Mouse (Mus musculus) embryonic fibroblast, embryonic 13.5 days (primary cell): ENCODE data around the gene a. TPM values are rescaled to one million over a fixed set of nuclear protein-coding genes. Genes with fewer than 3 reads are reported as not detected.

Experiments
- H3K27ac ChIP-seq: 2 replicates; pipeline ENCODE4 v1.5.1; 2012; ENCODE audit warnings: low read length, control low read depth, inconsistent platforms; ENCODE audit not compliant: insufficient read depth
- H3K4me1 ChIP-seq: 2 replicates; pipeline ENCODE4 v1.6.1; 2011; ENCODE audit warnings: low read length; ENCODE audit not compliant: control insufficient read depth, insufficient read depth
- H3K4me3 ChIP-seq: 2 replicates; pipeline ENCODE4 v1.5.1; 2011; ENCODE audit warnings: mild to moderate bottlenecking, control low read depth, low read length; ENCODE audit not compliant: insufficient read depth
- CTCF ChIP-seq: IDR thresholded peaks from 2 replicates; pipeline ENCODE4 v1.5.1; 2011; ENCODE audit warnings: mild to moderate bottlenecking, control low read depth, low read length, moderate library complexity, borderline replicate concordance; ENCODE audit not compliant: insufficient read depth
- POLR2A ChIP-seq: IDR thresholded peaks from 2 replicates; pipeline ENCODE4 v1.6.1; 2011; ENCODE audit warnings: low read depth, mild to moderate bottlenecking, control low read depth, low read length, moderate library complexity
- polyA plus RNA-seq: library from polyadenylated mRNA; stranded (reverse); fragments of >200 nt; gene quantifications from 2 replicates; pipeline ENCODE4 v1.2.4, GENCODE M21; 2011; ENCODE audit warnings: low read depth; ENCODE audit not compliant: missing spikeins, insufficient read length

Gene a
- polyA plus RNA-seq, 1 experiment = not detected

DNA sequence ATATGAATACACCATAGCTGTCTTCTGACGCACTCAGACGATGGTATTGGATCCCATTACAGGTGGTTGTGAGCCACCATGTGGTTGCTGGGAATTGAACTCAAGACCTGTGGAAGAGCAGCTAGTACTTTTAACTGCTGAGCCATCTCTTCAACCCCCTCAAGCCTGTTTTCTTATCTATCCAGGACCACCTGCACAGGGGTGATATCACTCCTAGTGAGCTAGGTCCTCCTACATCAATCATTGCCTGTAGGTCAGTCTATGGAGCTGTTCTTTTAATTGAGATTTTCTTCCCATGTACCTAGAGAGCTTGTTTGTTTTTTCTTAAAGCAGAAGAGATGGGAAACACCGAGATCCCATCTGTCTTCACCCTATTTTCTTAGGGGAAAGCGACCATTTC, 12.6 kb downstream of the a start:
- Histone ChIP-seq H3K27ac (peak overlapping the region; percentile 34; the same call in 1 of the 2 replicates), H3K4me1 (peaks cover 10% of the 10 kb centered on the region), H3K4me3 (no peak overlapping the region)
- no peak for TF ChIP-seq POLR2A
- TF ChIP-seq CTCF = no peak

DNA sequence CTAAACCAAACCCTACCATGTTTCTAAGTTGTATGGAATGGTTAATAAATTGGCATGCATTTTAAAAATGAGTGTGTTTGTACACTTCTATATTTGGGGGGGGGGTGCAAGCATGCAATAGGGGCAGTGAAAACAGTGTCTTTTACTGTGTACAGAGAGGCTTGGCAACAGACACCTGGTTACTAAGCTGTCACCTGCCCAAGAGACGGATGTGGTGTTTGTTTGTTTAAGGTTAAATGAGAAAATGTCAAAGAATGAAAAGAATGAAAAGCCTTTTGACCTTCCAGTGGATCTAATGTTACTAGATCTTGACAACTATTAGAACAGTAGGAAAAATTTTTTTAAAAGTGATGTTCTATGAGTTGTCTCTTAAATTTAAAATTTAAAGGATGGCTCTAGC, 16.5 kb downstream of the a start:
- Histone ChIP-seq H3K4me1 (peaks cover 23% of the 10 kb centered on the region), H3K27ac (no peak overlapping the region), H3K4me3 (no peak overlapping the region)
- TF ChIP-seq CTCF = no peak
- TF ChIP-seq POLR2A = no peak

DNA sequence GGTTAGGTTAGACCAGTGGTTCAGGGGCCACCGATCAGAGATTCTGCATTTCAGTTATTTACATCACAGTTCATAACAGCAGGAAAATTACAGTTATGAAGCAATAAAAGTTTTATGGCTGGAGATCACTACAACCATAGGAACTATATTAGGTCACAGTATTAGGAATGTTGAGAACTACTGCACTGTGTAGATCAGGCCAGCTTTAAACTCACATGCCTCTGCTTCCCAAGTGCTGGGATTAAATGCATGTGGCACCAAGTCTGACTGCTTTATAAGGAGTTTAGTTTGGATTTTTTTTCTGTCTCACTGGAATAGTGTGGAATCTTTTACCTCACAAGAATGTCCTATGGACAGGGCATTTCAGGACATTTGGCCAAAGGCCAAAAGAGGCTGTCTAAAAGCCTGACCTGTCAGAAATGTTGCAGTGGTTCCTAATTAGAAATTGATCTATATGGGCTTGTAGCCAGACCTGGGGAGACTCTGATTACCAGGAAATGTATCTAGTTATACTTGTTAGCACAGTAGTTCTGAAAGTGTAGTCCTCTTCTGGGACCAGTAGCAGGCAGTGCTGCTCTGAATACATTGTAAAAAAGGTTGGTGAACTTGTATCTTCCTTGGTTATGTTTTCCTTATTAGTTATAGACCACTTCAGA, 18.0 kb downstream of the a start:
- Histone ChIP-seq H3K4me1 (peaks cover 23% of the 10 kb centered on the region), H3K27ac (peak overlapping the region; percentile 92), H3K4me3 (no peak overlapping the region)
- TF ChIP-seq POLR2A = no peak
- no peak for TF ChIP-seq CTCF

DNA sequence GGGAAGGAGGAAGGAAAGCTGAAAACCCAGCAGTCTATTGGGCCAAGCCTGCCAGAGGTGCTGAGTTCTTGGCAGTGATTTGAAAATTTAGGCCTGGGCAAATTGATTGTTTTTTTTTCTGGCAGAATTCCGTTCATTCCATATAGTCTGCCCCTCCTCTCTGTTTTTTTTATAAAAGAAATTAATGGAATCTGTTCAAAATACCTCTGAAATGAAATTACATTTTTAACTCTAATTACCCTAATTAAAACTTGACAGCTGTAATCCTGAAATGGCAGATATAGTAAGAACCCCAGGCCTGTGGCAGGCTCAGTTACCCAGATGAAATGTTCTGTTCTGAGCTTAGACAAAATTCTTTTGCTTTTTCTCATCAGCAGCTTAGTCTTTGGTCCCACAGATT, 19.6 kb downstream of the a start:
- Histone ChIP-seq H3K4me3 (no peak overlapping the region), H3K27ac (peak overlapping the region; percentile 92), H3K4me1 (peaks cover 21% of the 10 kb centered on the region)
- TF ChIP-seq CTCF (no peak), POLR2A (no peak)

DNA sequence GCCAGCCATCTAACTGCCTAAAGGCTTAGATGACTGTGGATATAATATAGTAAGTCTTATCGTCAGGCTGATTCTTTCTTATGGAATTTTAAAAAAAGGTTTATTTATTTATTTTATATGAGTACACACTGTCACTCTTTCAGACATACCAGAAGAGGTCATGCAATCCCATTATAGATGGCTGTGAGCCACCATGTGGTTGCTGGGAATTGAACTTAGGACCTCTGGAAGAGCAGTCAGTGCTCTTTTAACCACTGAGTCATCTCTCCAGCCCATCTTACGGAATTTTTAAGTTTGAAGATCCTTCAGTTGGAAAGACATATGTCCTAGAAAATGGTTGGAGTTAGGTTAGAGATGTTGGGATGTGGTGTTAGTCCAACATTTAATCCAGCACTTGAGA, 22.2 kb downstream of the a start:
- H3K4me3 ChIP-seq = no peak overlapping the region
- no peak for TF ChIP-seq POLR2A
- TF ChIP-seq CTCF = no peak
- no peak overlapping the region for H3K27ac ChIP-seq
- H3K4me1 ChIP-seq = peaks cover 22% of the 10 kb centered on the region

DNA sequence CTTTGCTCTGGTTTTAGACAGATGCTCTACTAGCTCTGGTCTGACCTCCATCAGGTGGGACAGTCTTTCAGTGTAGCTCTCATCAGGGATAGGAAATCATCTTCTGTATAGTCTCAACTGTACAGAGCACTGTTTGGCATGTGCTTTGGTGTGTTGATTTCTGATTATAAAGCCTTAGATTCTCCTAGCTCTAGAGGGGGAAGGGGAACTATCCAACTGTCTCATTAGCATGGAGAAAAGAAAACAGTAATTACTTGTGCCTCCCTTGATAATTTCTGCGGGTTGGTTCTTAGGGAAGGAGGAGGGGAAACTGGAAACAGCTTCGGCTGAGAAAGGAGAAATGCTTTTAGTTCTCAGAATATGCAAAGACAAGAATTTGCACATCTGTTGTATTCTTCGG, 25.9 kb downstream of the a start:
- H3K4me3 ChIP-seq = no peak overlapping the region
- TF ChIP-seq POLR2A (no peak), CTCF (no peak)
- no peak overlapping the region for H3K27ac ChIP-seq
- peaks cover 18% of the 10 kb centered on the region for H3K4me1 ChIP-seq

DNA sequence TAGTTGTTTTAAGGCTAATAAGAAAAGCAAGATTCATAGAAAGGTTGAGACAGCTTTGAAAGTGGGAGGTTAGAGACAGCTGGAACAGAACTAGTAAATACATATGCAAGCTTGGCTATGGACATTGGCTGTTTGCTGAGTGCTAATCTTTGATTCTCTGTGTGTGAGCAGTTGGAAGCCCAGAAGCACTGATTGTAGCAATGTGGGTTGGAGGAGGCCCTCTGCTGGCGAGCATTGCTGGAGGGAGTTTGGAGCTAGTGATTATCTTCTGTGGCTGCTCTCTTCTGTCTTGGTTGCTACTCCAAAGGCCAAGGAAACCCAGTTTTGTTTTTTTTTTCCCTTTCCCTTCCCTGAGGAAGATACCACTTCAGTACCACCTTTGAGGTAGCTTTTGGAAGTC, 26.6 kb downstream of the a start:
- Histone ChIP-seq H3K27ac (no peak overlapping the region), H3K4me1 (peaks cover 18% of the 10 kb centered on the region), H3K4me3 (no peak overlapping the region)
- TF ChIP-seq CTCF (peak; percentile 21; the same call in 1 of the 2 replicates), POLR2A (no peak)

DNA sequence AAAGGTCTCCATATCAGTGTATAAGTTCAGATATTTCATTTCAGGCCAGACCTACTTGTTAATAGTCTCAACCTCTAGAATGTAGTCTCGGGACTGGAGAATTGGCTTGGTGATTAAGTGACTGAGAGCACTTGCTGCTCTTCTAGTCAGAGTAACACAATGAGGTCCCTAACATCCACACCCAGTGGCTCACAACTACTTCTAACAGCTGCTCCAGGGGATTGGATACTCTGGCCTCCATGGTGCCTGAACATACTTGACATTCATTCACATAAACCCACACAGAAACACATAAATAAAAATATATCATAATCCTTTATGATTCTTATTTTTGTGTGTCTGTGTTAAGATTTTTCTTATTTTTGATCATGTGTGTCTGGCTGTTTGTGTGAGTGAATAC, 27.4 kb downstream of the a start:
- peaks cover 18% of the 10 kb centered on the region for H3K4me1 ChIP-seq
- TF ChIP-seq POLR2A = no peak
- no peak for TF ChIP-seq CTCF
- H3K27ac ChIP-seq = no peak overlapping the region
- no peak overlapping the region for H3K4me3 ChIP-seq

DNA sequence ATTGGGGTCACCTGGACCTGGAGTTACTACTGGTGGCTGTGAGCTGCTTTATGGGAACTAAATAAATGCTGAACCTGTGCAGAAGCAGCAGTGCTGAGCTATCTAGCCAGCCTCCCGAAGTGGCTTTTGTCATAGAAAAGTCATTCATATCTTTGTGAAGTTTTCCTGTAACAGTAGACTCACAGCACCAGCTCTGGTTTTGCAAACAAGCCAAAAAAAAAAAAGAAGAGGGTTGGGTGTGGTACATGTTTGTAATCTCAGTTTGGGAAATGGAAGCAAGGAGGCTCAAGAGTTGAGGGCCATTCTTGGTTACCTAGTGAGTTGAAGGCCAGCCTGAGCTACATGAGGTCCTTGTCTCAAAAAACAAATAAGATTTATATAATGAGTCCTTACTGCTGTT, 29.1 kb downstream of the a start:
- no peak overlapping the region for H3K4me3 ChIP-seq
- peaks cover 18% of the 10 kb centered on the region for H3K4me1 ChIP-seq
- H3K27ac ChIP-seq = no peak overlapping the region
- TF ChIP-seq POLR2A = no peak
- TF ChIP-seq CTCF = no peak

DNA sequence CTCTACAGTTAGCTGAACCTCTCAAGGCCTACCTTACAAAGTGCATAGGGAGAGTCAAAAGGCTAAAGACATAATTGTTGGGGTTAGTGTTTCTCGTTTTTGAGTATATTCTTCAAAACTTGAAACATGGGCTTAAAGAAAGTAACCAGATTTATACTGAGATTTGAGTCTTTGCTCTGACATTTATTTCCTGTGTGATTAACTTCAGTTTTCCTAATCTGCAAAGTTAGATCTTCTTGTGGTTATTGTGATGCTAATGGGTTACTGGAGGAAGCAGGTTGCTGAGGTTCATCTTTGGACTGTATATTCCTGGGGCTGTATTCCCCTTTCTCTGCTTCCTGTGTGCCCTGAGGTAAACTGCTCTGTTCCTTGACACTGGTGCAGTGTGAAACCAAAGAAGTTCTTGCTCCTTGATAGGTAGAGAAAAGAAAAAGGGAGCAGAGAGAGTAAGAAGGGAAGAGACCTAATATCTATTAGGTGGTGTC, 34.9 kb downstream of the a start:
- Histone ChIP-seq H3K27ac (no peak overlapping the region), H3K4me3 (no peak overlapping the region), H3K4me1 (peaks cover 4% of the 10 kb centered on the region)
- TF ChIP-seq CTCF = no peak
- TF ChIP-seq POLR2A = no peak

DNA sequence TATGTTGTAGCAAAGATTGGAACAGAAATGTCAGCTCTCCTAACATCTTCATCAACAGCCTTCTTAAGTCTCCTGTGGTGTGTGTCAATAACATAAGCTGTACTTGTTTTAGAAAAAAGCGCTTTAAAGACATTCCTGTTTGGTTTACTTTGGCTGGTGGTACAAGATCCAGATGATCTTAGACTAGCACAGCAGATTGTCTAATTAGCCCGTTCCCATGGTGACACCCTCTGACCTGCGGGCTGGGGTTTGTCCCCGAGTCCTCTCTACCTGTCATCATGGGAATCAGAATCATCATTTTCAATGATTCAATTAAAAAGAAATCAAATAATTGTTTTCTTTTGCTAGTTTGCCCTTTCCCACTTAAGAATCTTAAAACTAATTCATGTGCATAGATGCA, 36.3 kb downstream of the a start:
- Histone ChIP-seq H3K4me3 (no peak overlapping the region), H3K4me1 (no peaks in the 10 kb centered on the region), H3K27ac (no peak overlapping the region)
- TF ChIP-seq CTCF = no peak
- TF ChIP-seq POLR2A = no peak
